Mouse (Mus musculus): ENCODE measurements around the gene Ssb.

Ssb gene

DNA sequence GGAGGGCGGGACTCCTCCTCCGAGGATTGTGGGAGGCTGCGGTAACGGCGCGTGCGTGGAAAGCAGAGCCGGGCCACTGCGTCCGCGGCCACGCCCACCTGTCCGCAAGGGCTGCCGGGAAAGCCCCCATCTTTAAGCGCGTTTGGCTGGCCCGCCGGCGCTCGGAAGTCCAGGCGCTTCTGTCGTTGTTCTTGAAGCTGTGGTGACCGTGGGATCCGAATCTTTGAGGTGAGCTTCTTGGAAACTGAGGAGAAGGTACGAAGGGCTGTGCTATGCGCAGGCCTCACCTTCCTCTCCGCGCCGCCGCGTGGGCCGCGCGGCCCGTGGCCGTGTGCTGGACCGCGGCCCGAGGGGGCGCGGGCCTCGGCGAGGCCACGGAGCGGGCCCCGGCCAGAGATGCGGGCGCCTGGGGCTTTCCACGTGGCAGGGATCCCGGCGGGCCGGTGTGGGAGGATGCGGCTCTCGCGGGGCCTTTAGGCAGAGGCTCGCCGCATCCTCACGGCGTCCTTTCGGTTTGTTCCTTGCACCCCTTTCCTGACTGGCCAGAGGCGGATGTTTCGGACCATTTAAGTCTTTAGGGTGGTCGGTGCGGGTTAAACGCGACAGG, at the start of gene Ssb:
Gene Ssb, plus strand, starts transcription at position 78 of the 607 bp plus-strand sequence.
- peak; percentile 90 to 91 for DNase-seq (ENCODE audit: low spot score in 2 of 2)

GRCm38 (mm10) chr2:69816575-69816974, 44.8 kb upstream of the Ssb start:
- DNase-seq (ENCODE audit: low spot score in 2 of 2): no peak

- no peak for DNase-seq (ENCODE audit: low spot score in 2 of 2)
Observed at GRCm38 (mm10) chr2:69818350-69819085, 42.8 kb upstream of the Ssb start.

- no peak for DNase-seq (ENCODE audit: low spot score in 2 of 2)
Observed at GRCm38 (mm10) chr2:69820201-69820600, 41.2 kb upstream of the Ssb start.

DNA sequence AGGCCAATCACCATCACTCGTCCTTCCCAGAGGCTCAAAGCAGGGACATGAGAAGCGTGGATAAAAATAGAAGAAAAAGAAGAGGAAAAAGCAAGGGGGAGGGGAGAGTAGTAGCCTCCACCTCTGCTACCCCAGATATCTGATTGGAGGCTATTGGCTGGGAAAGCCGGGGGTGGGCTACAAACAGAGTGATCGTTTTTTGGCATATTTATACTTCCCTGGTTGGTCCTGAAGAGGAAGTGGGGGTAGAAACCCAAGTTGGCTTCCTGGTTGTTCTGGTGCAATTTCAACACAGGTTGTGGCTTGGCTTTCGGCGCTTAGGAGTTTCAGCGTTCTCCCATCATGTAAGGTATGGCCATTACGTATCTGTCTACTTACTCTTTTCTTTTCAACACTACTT, 39.7 kb upstream of the Ssb start, which contains the start of gene Klhl23:
Gene Klhl23, plus strand, starts transcription at position 234 of the 400 bp plus-strand sequence.
- no peak for DNase-seq (ENCODE audit: low spot score in 2 of 2)

- peak in 1 of 2 experiments; percentile 24 for DNase-seq (ENCODE audit: low spot score in 2 of 2)
Observed at GRCm38 (mm10) chr2:69822361-69823128, 38.8 kb upstream of the Ssb start.

DNA sequence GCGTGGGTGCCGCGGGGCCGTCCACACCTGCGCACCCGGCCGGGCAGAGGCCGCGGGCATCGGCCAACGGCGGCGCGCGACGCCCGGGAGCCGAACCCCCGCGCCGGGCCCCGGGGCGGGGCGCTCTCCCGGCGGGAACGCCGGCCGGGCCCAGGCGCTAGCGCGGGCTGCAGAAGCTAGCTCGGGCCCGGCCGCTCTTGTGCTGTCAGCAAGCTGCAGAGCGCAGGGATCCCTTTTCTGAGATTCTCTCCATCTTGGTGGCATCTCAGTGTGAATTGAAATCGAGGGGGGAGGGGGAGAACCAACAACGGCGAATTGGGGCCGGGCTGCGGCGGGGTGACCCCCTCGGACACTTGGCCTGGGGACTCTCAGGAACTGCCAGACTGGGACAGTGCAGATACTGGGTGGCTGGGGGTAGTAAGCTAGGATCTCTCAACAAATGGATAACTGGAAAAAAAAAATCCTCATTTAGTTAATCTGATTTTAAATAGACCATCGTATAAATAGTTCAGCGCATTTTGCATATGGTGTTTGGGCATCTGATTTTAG, 38.2 kb upstream of the Ssb start:
- peak in 1 of 2 experiments; percentile 17 for DNase-seq (ENCODE audit: low spot score in 2 of 2)

DNA sequence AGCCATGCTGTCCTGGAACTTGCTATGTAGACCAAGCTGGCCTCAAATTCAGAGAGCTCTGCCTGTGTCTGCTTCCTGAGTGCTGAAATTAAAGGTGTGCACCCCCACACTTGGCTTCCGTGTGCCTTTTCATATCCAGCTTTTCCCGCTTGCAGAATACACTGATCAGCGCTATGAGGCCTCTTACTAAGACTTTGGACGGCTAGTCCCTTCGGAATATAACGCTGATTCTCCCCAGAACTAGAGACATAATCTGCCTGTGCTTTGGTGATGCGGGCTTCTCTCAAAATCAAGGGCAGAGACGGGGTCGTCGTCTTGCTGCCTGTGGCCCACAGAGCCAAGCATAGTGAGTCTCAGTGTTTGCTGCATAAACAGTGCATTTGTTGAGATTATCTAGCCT, 35.5 kb upstream of the Ssb start:
- no peak for DNase-seq (ENCODE audit: low spot score in 2 of 2)

GRCm38 (mm10) chr2:69826380-69826779, 35.0 kb upstream of the Ssb start:
- no peak for DNase-seq (ENCODE audit: low spot score in 2 of 2)

DNA sequence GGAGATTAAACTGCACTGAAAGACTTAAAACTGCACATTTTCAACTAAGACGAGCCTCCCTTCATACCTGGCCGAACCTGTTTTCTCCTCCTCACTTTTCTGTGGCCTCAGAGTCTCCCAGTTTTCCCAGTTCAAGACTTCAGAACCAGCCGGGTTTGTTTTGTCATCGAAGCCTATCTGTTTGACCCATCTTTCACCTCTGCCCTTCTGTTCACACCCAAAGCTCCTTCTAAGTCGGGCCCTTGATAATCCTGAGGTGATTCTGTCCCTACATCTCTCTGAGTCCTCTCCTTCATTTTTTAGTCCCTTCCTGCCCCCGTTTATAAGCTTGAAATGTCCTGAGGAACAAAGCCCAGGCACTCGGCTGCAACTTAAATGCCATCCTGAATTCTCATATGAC, 33.3 kb upstream of the Ssb start:
- DNase-seq (ENCODE audit: low spot score in 2 of 2): no peak

- DNase-seq (ENCODE audit: low spot score in 2 of 2): no peak
Observed at GRCm38 (mm10) chr2:69829680-69830079, 31.7 kb upstream of the Ssb start.

DNA sequence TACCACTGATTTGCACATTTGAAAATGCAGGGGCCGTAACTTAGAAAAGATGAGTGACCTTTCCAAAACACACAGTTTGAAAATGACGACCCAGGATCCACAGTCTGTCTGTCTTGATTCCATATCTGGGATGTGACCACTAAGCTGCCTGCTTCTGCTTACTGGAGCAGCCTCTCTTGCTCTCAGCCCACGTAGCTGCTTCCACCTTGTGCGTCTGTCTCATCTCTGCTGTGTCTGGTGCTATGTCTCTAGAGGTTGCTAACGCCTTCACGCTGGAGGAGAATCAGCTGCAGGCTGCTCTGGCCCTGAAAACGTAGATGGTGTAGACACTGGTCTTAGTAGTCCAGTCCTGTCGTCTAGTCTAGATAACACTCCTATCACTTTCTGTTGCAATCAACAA, 31.2 kb upstream of the Ssb start:
- no peak for DNase-seq (ENCODE audit: low spot score in 2 of 2)

DNA sequence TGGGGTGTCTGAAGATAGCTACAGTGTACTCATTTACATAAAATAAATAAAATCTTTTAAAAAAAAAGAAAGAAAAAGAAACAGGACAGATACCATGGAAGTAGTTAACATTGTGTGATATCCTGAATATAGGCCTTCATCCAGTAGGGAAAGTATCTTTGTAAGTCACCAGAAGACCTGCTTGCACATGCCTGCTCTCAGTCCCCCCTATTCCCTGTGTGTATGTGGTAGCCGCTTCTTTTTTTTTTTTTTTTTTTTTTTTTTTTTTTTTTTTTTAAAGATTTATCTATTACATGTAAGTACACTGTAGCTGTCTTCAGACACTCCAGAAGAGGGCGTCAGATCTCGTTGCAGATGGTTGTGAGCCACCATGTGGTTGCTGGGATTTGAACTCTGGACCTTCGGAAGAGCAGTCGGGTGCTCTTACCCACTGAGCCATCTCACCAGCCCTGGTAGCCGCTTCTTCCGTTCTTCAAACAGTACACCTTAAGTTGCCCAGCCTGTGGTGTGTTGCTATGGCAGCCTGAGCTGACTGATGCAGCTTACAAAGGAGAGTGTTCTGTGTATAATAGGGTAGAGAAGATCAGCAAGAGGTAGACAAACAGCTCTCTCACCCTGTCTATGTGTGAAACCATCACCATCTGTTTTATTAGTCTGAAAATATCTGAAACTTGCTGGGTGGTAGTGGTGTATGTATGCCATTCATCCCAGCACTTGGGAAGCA, 24.0 kb upstream of the Ssb start:
- no peak for DNase-seq (ENCODE audit: low spot score in 2 of 2)

DNA sequence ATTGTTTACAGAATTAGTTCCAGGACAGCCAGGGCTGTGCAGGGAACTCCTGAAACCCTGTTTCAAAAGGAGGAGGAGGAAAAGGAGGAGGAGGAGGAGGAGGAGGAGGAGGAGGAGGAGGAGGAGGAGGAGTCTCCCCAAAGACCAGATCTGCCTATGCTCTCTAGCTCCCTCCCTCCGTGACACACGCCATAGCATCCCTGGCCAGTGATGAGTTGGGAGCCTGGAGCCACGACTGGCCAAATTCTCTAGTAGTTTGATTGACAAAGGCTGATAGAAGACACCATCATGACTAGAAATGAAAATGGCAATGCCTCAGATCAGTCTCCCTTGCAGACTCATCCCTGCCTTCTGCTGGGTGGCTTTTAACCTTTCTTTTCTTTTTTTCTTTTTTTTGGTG, 23.4 kb upstream of the Ssb start:
- no peak for DNase-seq (ENCODE audit: low spot score in 2 of 2)

- DNase-seq (ENCODE audit: low spot score in 2 of 2): no peak
Observed at GRCm38 (mm10) chr2:69838707-69839106, 22.7 kb upstream of the Ssb start.

DNA sequence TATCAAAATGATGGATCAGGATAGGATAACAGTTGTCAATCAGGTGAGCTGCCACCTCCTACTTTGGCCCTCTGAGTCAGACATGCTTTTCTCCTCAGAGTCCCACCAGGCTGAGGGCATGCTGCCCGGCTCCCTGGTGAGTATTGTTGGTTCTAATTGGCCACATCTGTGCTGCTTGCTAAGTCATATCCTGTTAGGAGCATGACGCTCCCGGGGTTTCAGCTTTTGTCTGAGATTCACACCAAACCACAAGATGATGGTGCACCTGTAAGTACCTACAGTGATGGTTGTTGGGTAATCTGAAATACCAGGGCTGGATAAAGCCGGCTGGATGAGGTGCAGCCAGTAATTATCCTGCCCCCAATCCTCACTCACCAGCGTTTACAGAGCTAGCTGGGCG, 21.1 kb upstream of the Ssb start:
- DNase-seq (ENCODE audit: low spot score in 2 of 2): no peak

DNA sequence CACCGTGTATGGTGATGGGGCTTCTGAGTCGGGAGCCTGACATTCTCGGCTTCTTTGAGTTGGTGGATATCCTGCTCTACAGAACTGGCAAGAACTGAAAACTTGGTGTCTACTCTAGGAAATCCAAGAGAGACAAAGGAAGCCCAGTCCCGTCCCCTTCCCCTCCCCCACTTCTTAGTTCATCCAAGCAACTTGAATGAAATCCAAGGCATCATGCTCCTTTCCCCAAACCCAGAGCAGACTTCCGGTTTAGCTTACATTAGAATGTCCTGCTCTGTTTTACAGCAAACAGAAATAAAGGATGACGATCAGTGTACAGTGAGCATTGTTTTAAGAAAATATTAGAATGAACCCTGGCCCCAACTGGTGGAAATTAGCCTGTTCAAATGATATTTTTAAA, 12.1 kb upstream of the Ssb start:
- no peak for DNase-seq (ENCODE audit: low spot score in 2 of 2)

GRCm38 (mm10) chr2:69851427-69852058, 9.8 kb upstream of the Ssb start:
- DNase-seq (ENCODE audit: low spot score in 2 of 2): no peak

GRCm38 (mm10) chr2:69856392-69856791, 5.0 kb upstream of the Ssb start:
- no peak for DNase-seq (ENCODE audit: low spot score in 2 of 2)

DNA sequence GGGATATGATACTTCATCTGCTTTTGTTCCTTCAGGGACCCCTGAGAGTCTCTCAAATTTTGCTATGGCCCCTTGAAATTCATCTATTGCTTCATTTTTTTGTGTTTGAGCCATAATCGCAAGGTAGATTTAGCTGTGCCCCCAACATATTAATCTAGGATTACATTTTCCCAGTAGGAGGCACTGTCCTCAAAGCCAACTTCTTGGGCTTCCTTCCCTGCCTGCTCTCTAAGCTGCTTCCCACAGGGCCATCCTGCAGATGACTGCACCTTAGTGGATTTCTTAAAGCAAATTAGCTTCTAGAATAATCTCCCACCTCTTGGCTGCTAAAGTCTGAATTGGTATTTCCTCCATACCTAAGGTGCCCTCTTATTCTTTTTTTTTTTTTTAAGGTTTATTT, 3.5 kb upstream of the Ssb start:
- DNase-seq (ENCODE audit: low spot score in 2 of 2): no peak

- peak; percentile 20 to 28 for DNase-seq (ENCODE audit: low spot score in 2 of 2)
Observed at GRCm38 (mm10) chr2:69860972-69861452, 350 bp upstream of the Ssb start.

Data from spleen, postnatal 14 days (tissue).